Mouse (Mus musculus): ENCODE data around the gene Agl. TPM values are rescaled to one million over a fixed set of nuclear protein-coding genes. Genes with fewer than 3 reads are reported as not detected.

The Agl gene
- polyA plus RNA-seq, 1 experiment from 2014 or later: 12.8 TPM

DNA sequence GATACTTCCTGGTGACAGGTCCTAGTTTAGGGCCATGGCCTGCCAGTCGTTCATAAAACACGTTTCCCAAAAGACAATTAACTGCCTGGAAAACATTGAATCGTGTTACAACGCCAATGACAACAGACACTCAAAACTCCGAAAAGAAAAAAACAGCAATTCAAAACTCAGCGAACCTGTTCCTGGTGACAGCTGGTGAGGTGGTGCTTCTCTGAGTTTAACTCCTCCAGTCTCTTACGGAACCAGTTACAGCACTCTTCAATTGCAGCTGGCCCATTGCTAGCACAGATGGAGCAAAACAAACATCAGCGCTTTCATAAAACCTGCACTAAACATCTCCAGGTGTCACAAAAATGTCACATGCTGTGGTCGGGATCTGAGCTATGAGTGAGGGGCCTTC, 21.4 kb downstream of the Agl start:
- H3K4me2 ChIP-seq (ENCODE audit: low read length): no peak overlapping the region
- DNase-seq (ENCODE audit: low spot score) (peak; percentile 41), ATAC-seq (replicated peaks; ENCODE audit: low FRiP score, low read depth) (no peak)
- no peak overlapping the region for H3K4me3 ChIP-seq (replicated peaks; ENCODE audit: low read depth, low read length)
- WGBS: 35% methylated on average over 9 of the region's 9 CpGs
- no peak for TF ChIP-seq CTCF (IDR thresholded peaks at IDR 0.05; ENCODE audit: low read depth)
- H3K9me3 ChIP-seq (replicated peaks; ENCODE audit: low read length): no peaks in the 10 kb centered on the region
- no peak overlapping the region for H3K9ac ChIP-seq (ENCODE audit: low read depth, low read length)
- no peaks in the 10 kb centered on the region for H3K27me3 ChIP-seq (ENCODE audit: insufficient read depth, low read length)
- H3K27ac ChIP-seq: no peak overlapping the region
- no peaks in the 10 kb centered on the region for H3K4me1 ChIP-seq (replicated peaks; ENCODE audit: insufficient read depth, low read length)
- peaks cover 35% of the 10 kb centered on the region; the same call in 1 of the 2 replicates for H3K36me3 ChIP-seq (ENCODE audit: insufficient read depth, low read length)

DNA sequence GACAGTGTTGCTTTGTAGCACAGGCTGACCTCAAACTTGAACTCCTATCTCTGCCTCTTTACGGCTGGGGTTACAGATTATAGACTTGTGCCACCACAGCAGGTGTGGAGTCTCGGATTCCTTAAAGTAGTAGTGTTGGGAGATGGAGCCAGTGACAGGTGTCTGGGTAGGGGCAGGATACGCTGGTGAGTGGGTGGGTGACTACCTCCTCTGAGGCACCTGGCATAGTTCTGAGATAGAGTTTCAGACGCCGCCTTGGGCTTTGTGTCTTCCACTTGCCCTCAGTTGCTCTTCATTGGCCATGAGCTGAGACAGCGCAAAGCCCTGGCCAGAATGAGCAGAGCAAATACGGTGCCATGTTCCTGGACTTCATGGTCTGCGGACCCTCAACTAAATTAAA, 22.1 kb downstream of the Agl start:
- peak; percentile 40; the same call in 1 of the 2 replicates for ATAC-seq (replicated peaks; ENCODE audit: low FRiP score, low read depth)
- H3K27ac ChIP-seq: no peak overlapping the region; the same call in 1 of the 2 replicates
- no peak overlapping the region for H3K4me2 ChIP-seq (ENCODE audit: low read length)
- peak; percentile 37 for DNase-seq (ENCODE audit: low spot score)
- no peak overlapping the region for H3K4me3 ChIP-seq (replicated peaks; ENCODE audit: low read depth, low read length)
- 62% methylated on average over 8 of the region's 8 CpGs for WGBS
- no peaks in the 10 kb centered on the region for H3K9me3 ChIP-seq (replicated peaks; ENCODE audit: low read length)
- peaks cover 38% of the 10 kb centered on the region; the same call in 1 of the 2 replicates for H3K36me3 ChIP-seq (ENCODE audit: insufficient read depth, low read length)
- H3K27me3 ChIP-seq (ENCODE audit: insufficient read depth, low read length): no peaks in the 10 kb centered on the region
- H3K9ac ChIP-seq (ENCODE audit: low read depth, low read length): no peak overlapping the region
- no peak for TF ChIP-seq CTCF (IDR thresholded peaks at IDR 0.05; ENCODE audit: low read depth)
- no peaks in the 10 kb centered on the region for H3K4me1 ChIP-seq (replicated peaks; ENCODE audit: insufficient read depth, low read length)

DNA sequence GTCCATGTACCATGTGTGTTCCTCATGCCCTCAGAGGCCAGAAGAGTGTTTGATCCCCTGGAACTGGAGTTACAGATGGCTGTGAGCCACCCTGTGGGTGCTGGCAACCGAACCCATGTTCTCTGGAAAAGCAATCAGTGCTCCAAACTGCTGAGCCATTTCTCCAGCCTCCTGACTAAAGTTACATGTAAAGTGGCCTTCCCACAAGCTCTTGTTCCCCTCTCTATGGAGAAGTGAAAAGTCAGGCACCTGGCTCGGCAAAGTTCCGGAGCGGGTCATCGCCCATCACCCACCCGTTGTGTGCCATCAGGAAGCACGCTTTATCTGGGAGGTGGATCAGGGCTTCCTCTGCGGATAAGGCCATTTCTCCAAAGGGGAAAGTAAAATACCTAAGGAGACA, 23.2 kb downstream of the Agl start:
- Histone ChIP-seq H3K9ac (ENCODE audit: low read depth, low read length) (no peak overlapping the region), H3K27me3 (ENCODE audit: insufficient read depth, low read length) (no peaks in the 10 kb centered on the region), H3K27ac (no peak overlapping the region), H3K9me3 (replicated peaks; ENCODE audit: low read length) (no peaks in the 10 kb centered on the region), H3K36me3 (ENCODE audit: insufficient read depth, low read length) (peaks cover 47% of the 10 kb centered on the region; the same call in 1 of the 2 replicates), H3K4me2 (ENCODE audit: low read length) (no peak overlapping the region), H3K4me1 (replicated peaks; ENCODE audit: insufficient read depth, low read length) (no peaks in the 10 kb centered on the region), H3K4me3 (replicated peaks; ENCODE audit: low read depth, low read length) (no peak overlapping the region)
- DNase-seq (ENCODE audit: low spot score) (peak; percentile 71), ATAC-seq (replicated peaks; ENCODE audit: low FRiP score, low read depth) (peak; percentile 51; the same call in 1 of the 2 replicates)
- TF ChIP-seq CTCF (IDR thresholded peaks at IDR 0.05; ENCODE audit: low read depth): no peak
- WGBS: 69% methylated on average over 8 of the region's 8 CpGs

DNA sequence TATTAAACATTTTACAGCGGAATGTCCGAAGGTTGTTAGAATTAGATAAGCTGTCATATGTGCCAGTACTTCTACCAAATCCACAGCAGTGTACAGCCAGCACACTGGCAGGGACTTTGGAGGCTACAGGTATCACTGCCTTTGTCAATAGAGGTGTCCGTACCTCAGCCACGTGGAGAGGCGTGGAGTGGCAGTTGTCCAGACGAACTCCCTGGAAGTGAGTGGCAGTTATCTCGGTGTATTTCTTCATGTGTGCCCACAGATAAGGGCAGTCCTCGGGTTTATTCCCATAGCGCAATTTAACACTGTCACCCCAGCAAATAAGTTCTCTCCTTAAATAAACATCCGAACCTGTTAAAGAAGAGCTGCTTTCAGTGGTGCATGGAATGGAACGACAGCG, 23.7 kb downstream of the Agl start:
- 65% methylated on average over 12 of the region's 12 CpGs for WGBS
- H3K4me2 ChIP-seq (ENCODE audit: low read length): no peak overlapping the region
- H3K27me3 ChIP-seq (ENCODE audit: insufficient read depth, low read length): no peaks in the 10 kb centered on the region
- no peak overlapping the region for H3K27ac ChIP-seq
- H3K36me3 ChIP-seq (ENCODE audit: insufficient read depth, low read length): peaks cover 50% of the 10 kb centered on the region; the same call in 1 of the 2 replicates
- no peaks in the 10 kb centered on the region for H3K9me3 ChIP-seq (replicated peaks; ENCODE audit: low read length)
- peak; percentile 47 for DNase-seq (ENCODE audit: low spot score)
- no peak overlapping the region for H3K4me3 ChIP-seq (replicated peaks; ENCODE audit: low read depth, low read length)
- H3K9ac ChIP-seq (ENCODE audit: low read depth, low read length): no peak overlapping the region
- H3K4me1 ChIP-seq (replicated peaks; ENCODE audit: insufficient read depth, low read length): no peaks in the 10 kb centered on the region
- no peak for TF ChIP-seq CTCF (IDR thresholded peaks at IDR 0.05; ENCODE audit: low read depth)
- no peak for ATAC-seq (replicated peaks; ENCODE audit: low FRiP score, low read depth)

DNA sequence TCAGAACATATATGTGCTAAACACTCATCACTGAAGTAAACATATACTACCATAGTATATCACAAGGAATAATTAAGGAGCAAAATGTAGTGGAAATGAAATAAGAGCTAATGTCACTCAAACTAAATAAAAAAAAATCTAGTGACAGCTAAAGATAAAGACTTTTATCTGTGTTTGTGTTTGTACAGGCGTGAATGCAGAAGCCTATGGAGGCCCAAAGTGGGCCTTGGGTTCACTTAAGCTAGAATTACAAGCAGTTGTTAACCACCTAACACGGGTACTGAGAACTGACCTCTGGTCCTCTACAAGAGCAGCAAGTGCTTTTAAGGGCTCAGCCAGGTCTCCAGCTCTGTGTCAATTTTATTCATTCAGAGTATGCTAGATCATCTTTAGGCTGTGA, 31.0 kb downstream of the Agl start:
- WGBS: 75% methylated on average over 2 of the region's 2 CpGs
- Histone ChIP-seq H3K27ac (no peak overlapping the region), H3K9ac (ENCODE audit: low read depth, low read length) (no peak overlapping the region), H3K4me2 (ENCODE audit: low read length) (no peak overlapping the region), H3K4me3 (replicated peaks; ENCODE audit: low read depth, low read length) (no peak overlapping the region), H3K36me3 (ENCODE audit: insufficient read depth, low read length) (peaks cover 60% of the 10 kb centered on the region), H3K9me3 (replicated peaks; ENCODE audit: low read length) (no peaks in the 10 kb centered on the region), H3K4me1 (replicated peaks; ENCODE audit: insufficient read depth, low read length) (no peaks in the 10 kb centered on the region), H3K27me3 (ENCODE audit: insufficient read depth, low read length) (no peaks in the 10 kb centered on the region)
- TF ChIP-seq CTCF (IDR thresholded peaks at IDR 0.05; ENCODE audit: low read depth): no peak
- DNase-seq (ENCODE audit: low spot score) (no peak), ATAC-seq (replicated peaks; ENCODE audit: low FRiP score, low read depth) (no peak)

DNA sequence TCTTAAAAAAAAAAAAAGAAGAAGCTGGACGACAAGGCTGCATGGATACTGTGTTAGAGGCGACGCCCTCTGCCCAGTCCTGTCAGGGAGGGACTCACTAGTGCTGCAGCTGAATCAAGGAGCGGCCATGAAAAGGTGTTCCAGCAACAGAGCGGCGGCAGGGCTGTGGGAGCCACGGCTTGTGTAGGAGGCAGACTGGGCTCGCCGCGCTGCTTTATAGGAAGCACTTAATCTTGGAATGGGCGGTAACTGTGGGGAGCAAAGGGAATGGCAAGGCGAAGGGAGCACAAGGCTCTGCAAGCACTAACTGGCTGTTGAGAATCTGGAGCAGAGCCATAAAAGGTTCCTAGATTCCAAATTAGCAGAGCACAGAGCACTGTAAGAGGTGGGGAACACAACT, 34.1 kb downstream of the Agl start:
- Histone ChIP-seq H3K4me3 (replicated peaks; ENCODE audit: low read depth, low read length) (no peak overlapping the region), H3K4me1 (replicated peaks; ENCODE audit: insufficient read depth, low read length) (no peaks in the 10 kb centered on the region), H3K27me3 (ENCODE audit: insufficient read depth, low read length) (no peaks in the 10 kb centered on the region), H3K36me3 (ENCODE audit: insufficient read depth, low read length) (peaks cover 49% of the 10 kb centered on the region), H3K9me3 (replicated peaks; ENCODE audit: low read length) (no peaks in the 10 kb centered on the region), H3K9ac (ENCODE audit: low read depth, low read length) (no peak overlapping the region), H3K4me2 (ENCODE audit: low read length) (no peak overlapping the region), H3K27ac (no peak overlapping the region)
- no peak for TF ChIP-seq CTCF (IDR thresholded peaks at IDR 0.05; ENCODE audit: low read depth)
- DNase-seq (ENCODE audit: low spot score) (no peak), ATAC-seq (replicated peaks; ENCODE audit: low FRiP score, low read depth) (no peak)
- WGBS: 76% methylated on average over 12 of the region's 12 CpGs

DNA sequence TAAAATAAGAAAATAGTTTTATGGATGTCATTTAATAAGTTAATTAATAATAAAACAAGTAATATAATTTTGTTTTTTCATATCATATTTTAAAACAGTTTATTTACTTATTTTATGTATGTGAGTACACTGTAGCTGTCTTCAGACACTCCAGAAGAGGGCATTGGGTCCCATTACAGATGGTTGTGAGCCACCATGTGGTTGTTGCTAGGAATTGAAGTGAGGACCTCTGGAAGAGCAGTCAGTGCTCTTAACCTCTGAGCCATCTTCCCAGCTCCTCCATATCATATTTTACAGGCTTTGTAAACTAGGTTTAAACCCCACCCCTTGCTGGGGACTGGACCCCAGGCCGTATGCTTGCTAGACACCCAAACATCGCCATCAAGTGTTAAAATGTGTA, 36.4 kb downstream of the Agl start:
- no peaks in the 10 kb centered on the region for H3K27me3 ChIP-seq (ENCODE audit: insufficient read depth, low read length)
- no peaks in the 10 kb centered on the region for H3K9me3 ChIP-seq (replicated peaks; ENCODE audit: low read length)
- no peaks in the 10 kb centered on the region for H3K4me1 ChIP-seq (replicated peaks; ENCODE audit: insufficient read depth, low read length)
- no peak overlapping the region for H3K9ac ChIP-seq (ENCODE audit: low read depth, low read length)
- ATAC-seq (replicated peaks; ENCODE audit: low FRiP score, low read depth) (no peak), DNase-seq (ENCODE audit: low spot score) (peak; percentile 22)
- peaks cover 42% of the 10 kb centered on the region for H3K36me3 ChIP-seq (ENCODE audit: insufficient read depth, low read length)
- H3K27ac ChIP-seq: no peak overlapping the region
- no peak overlapping the region for H3K4me2 ChIP-seq (ENCODE audit: low read length)
- WGBS: 85% methylated on average over 2 of the region's 2 CpGs
- H3K4me3 ChIP-seq (replicated peaks; ENCODE audit: low read depth, low read length): no peak overlapping the region
- TF ChIP-seq CTCF (IDR thresholded peaks at IDR 0.05; ENCODE audit: low read depth): peak; percentile 74
